Mouse (Mus musculus) liver, embryonic 13.5 days (tissue): ENCODE measurements around the gene Iqcf3. TPM values are rescaled to one million over a fixed set of nuclear protein-coding genes. Genes with fewer than 3 reads are reported as not detected.
A peak's percentile ranks its signal among the peaks of the same experiment; 100 is the strongest.
"Not testable (repeated sequence)": the region's sequence is repeated elsewhere in the genome, so short reads cannot be mapped to it uniquely, and the experiment has no call there.

Source experiments
- ATAC-seq: fragments of 200-750 bp; cut with Nextera tagmentation; 2 replicates; pipeline ENCODE4 v1.8.0; 2017; ENCODE audit warnings: low read depth, mild to moderate bottlenecking, moderate number of reproducible peaks, moderate library complexity
- DNase-seq: peaks from one replicate; pipeline ENCODE4 v3.0.0; 2022
- H3K27ac ChIP-seq: fragments of 300-500 bp; sonication (generic); 2 replicates; pipeline ENCODE4 v1.5.1; 2015; ENCODE audit warnings: moderate library complexity, mild to moderate bottlenecking, inconsistent platforms
- H3K27me3 ChIP-seq: fragments of 300-500 bp; sonication (generic); 2 replicates; pipeline ENCODE4 v1.6.1; 2015; ENCODE audit warnings: mild to moderate bottlenecking, inconsistent platforms
- H3K36me3 ChIP-seq: fragments of 300-500 bp; sonication (generic); 2 replicates; pipeline ENCODE4 v1.6.1; 2015; ENCODE audit warnings: mild to moderate bottlenecking, inconsistent platforms
- H3K4me1 ChIP-seq: fragments of 300-500 bp; sonication (generic); replicated peaks from 2 replicates; pipeline ENCODE4 v1.6.1; 2015; ENCODE audit warnings: inconsistent platforms
- H3K4me2 ChIP-seq: fragments of 300-500 bp; sonication (generic); 2 replicates; pipeline ENCODE4 v1.6.1; 2015; ENCODE audit warnings: inconsistent platforms, mild to moderate bottlenecking, moderate library complexity
- H3K4me3 ChIP-seq: fragments of 300-500 bp; sonication (generic); replicated peaks from 2 replicates; pipeline ENCODE4 v1.5.1; 2015; ENCODE audit warnings: mild to moderate bottlenecking, inconsistent platforms
- H3K9ac ChIP-seq: fragments of 300-500 bp; sonication (generic); 2 replicates; pipeline ENCODE4 v1.6.1; 2015; ENCODE audit warnings: mild to moderate bottlenecking, inconsistent platforms
- H3K9me3 ChIP-seq: fragments of 300-500 bp; sonication (generic); replicated peaks from 2 replicates; pipeline ENCODE4 v1.6.1; 2016; ENCODE audit warnings: inconsistent platforms
- WGBS: fragments of 180-500 bp; shearing (Covaris S2); methylation state at CpG from one replicate; pipeline ENCODE4 v1.1.7; 2015; ENCODE audit not compliant: insufficient replicate concordance; 5-methylcytosine and 5-hydroxymethylcytosine counted together
- polyA plus RNA-seq: library from polyadenylated mRNA; unstranded; fragments of >200 nt; fragmentation: Nextera tagmentation; extraction: Ambion mirVana; gene quantifications from 2 replicates; pipeline ENCODE4 v1.2.1, GENCODE M21; 2015

Gene Iqcf3
- not detected in 2 replicates for polyA plus RNA-seq

DNA sequence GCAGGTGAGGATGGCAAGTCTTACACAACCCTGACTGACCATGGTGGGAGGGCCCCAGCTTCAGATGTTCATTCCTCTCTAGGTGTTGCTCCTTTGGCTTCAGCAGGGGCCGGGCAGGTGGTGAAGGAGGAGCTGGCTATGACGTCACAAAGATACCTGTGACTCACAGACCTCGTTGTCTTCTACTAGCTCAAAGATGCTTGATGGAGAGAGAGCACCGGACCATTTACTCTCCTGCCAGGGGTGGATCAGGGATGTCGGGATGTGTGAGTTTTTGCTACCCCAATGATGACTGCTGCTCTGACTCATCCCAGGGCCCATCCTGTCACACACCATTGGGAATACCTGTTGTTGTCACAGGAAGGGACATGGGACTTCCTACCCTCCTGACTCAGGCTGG, at the start of gene Iqcf3:
Gene Iqcf3 (minus strand): TSS at position 101 of the 400 bp plus-strand sequence.
- H3K36me3 ChIP-seq = no peaks in the 10 kb centered on the region

DNA sequence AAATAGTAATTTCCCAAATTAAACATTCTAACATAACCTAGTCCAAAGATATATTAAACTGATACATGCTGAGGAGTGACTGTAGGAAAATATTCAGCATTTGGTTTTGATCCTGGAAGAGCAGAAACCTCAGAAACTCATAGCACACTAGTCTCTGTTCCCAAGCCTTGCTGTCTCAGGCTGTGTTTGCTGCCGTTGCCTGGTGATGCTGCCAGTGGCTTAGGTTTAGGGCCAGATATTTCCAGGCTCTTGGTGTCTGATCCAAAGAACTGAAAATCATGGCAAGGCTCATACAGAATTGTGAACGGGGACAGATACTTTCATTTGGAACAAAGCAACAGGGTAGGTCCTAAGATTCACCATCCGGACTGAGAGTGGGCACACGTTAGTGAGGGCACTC, 49.3 kb upstream of the Iqcf3 start:
- no peak overlapping the region for H3K4me2 ChIP-seq
- no peak overlapping the region for H3K9ac ChIP-seq
- H3K27me3 ChIP-seq = no peaks in the 10 kb centered on the region
- H3K36me3 ChIP-seq = no peaks in the 10 kb centered on the region
- no peak for DNase-seq
- no peak overlapping the region for H3K4me3 ChIP-seq
- H3K4me1 ChIP-seq = no peaks in the 10 kb centered on the region
- H3K27ac ChIP-seq = no peak overlapping the region
- WGBS = 65% methylated on average over 4 of the region's 4 CpGs
- no peaks in the 10 kb centered on the region for H3K9me3 ChIP-seq
- no peak for ATAC-seq

More for the DNA sequence above, at the start of gene Iqcf3:
- Histone ChIP-seq H3K4me2 (no peak within 1 kb of the TSS), H3K9me3 (no peaks in the 10 kb centered on the region), H3K9ac (no peak within 1 kb of the TSS), H3K4me1 (no peaks in the 10 kb centered on the region), H3K27me3 (no peaks in the 10 kb centered on the region), H3K27ac (no peak within 1 kb of the TSS), H3K4me3 (no peak within 1 kb of the TSS)
- WGBS = 75% methylated on average over 5 of the region's 5 CpGs
- ATAC-seq = no peak
- DNase-seq = no peak

DNA sequence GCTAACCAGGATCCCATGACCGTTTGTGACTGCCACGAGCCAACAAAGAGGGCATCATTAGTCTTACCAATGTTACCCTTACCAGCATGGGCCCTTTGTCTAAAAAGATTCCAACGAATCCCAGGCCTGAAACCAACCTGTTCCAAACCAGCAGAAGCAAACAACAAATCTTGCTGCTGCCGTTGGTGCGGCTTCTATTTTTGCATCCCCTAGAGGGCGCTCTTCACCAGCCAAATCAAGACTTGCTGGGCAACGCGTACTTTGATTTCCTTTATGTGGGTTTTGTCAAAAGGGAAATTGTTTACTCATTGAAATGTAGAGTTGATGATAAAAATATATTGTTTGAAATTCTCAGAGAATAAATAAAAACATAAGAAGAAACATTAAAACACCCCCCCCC, 39.1 kb upstream of the Iqcf3 start:
- Histone ChIP-seq H3K9ac (no peak overlapping the region), H3K36me3 (no peaks in the 10 kb centered on the region), H3K4me1 (no peaks in the 10 kb centered on the region), H3K4me3 (no peak overlapping the region), H3K9me3 (no peaks in the 10 kb centered on the region), H3K27me3 (no peaks in the 10 kb centered on the region), H3K27ac (no peak overlapping the region), H3K4me2 (no peak overlapping the region)
- 24% methylated on average over 8 of the region's 8 CpGs for WGBS
- DNase-seq = peak; percentile 16
- ATAC-seq = no peak

DNA sequence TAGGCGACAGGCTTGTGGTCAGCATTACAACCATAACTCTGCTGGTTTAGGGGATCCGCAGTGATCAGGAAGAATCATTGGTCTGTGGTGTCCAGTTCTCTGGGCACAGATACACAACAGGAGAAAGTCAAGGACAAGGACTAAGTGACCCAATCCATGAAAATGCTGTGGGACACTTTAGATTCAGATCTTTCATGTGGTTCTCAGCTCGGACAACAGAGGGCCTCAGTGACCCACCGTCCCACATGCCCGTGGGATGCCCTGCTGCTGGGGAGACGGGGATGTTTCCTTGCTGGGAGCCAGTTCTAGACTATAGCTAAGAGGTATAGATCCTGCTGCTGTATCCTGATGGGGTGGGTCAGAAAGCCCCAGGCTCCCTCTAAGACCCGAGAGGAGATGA, 37.0 kb upstream of the Iqcf3 start:
- no peak overlapping the region for H3K27ac ChIP-seq
- no peaks in the 10 kb centered on the region for H3K27me3 ChIP-seq
- no peaks in the 10 kb centered on the region for H3K9me3 ChIP-seq
- H3K4me2 ChIP-seq = no peak overlapping the region
- no peaks in the 10 kb centered on the region for H3K4me1 ChIP-seq
- H3K4me3 ChIP-seq = no peak overlapping the region
- H3K36me3 ChIP-seq = no peaks in the 10 kb centered on the region
- ATAC-seq (no peak), DNase-seq (no peak)
- WGBS = 30% methylated on average over 7 of the region's 7 CpGs
- no peak overlapping the region for H3K9ac ChIP-seq

DNA sequence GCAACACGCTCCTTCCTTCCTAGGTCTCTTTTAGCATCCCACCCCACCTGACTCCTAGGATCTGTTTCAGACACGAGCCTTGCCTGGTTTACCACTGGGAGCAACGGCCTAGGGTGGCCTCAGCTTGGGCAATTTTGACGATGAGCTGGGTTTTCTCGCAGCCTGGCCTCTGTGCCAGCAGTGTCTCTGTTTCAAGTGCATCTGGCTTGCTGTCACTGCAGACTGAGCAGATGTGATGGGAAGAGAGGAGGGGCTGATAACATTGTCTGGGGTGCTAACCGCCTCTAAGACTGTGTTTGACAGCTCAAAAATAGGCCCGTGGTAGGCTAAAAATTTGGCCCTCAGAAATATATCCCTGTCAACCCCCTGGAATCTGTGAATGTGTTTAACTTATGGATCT, 34.4 kb upstream of the Iqcf3 start:
- no peak for DNase-seq
- no peaks in the 10 kb centered on the region for H3K36me3 ChIP-seq
- no peaks in the 10 kb centered on the region for H3K9me3 ChIP-seq
- no peak overlapping the region for H3K4me3 ChIP-seq
- H3K4me1 ChIP-seq = no peaks in the 10 kb centered on the region
- ATAC-seq = no peak
- WGBS = 62% methylated on average over 7 of the region's 7 CpGs
- H3K27ac ChIP-seq = no peak overlapping the region
- H3K9ac ChIP-seq = no peak overlapping the region
- no peak overlapping the region for H3K4me2 ChIP-seq
- H3K27me3 ChIP-seq = no peaks in the 10 kb centered on the region

DNA sequence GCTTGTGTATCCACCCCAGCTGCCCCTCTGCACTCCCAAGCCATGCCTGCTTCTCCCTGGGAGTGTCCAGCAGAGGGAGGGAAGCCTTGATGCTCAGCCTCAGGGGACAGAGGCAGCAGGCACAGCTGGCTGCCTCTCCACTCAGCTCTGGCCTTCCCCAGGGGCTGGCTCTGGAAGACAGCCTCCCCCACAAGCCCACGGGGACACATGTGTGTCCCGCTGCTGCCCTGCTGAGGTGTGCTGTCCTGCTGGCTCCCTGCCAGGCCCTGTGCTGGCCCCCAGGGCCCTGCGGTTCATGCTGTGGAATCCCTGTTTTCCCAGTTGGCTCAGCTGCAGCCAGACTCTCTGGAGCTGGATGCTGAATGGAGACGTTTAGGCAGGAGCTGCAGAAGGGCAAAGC, 34.0 kb upstream of the Iqcf3 start:
- not testable (repeated sequence) for H3K27me3 ChIP-seq, ATAC-seq, H3K9ac ChIP-seq, H3K4me2 ChIP-seq, H3K36me3 ChIP-seq, H3K9me3 ChIP-seq, DNase-seq, H3K4me1 ChIP-seq, H3K27ac ChIP-seq, H3K4me3 ChIP-seq
- 39% methylated on average over 4 of the region's 4 CpGs for WGBS

DNA sequence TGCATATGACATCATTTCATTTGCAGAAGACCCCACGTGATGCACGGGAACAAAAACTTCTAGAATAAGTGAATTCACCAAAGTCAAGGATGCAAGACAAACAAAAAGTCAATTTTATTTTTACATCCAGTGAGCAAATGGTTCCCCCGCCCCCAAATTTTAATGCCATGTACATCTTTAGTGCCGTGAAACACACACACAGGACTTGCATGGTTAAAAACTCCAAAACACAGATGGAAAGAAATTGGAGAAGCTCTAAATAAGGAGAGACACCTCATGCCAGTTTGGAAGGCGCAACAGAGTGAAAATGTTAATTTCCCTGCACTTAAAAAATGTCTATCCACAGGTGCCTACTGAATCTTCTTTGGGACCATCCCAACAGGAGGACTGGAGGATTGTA, 30.7 kb upstream of the Iqcf3 start:
- DNase-seq = no peak

DNA sequence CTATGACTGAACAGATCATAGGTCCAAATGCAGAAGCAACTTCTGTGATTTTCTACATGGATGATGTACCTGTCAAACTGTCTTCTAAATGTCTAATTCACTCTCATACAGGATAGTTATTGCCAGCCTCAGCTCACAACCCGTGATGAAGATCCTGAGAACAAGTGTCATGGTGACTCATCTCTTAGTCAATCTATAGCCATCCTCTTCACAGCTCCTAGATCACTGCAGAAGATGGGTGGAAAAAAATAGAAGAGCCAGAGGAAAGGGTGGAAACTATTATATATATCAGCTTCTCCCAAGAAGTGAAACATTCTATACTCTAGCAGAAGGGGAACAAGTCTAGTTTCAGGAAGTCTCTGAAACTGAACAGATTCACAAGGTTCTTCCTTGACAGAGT, 21.1 kb upstream of the Iqcf3 start:
- Histone ChIP-seq H3K9ac (no peak overlapping the region), H3K4me3 (no peak overlapping the region), H3K4me1 (no peaks in the 10 kb centered on the region), H3K27ac (no peak overlapping the region), H3K27me3 (no peaks in the 10 kb centered on the region), H3K4me2 (no peak overlapping the region), H3K36me3 (no peaks in the 10 kb centered on the region), H3K9me3 (no peaks in the 10 kb centered on the region)
- WGBS = 40% methylated on average over 1 of the region's 1 CpGs
- DNase-seq (no peak), ATAC-seq (no peak)

More for the DNA sequence above, 30.7 kb upstream of the Iqcf3 start:
- Histone ChIP-seq H3K4me2 (no peak overlapping the region), H3K27ac (no peak overlapping the region), H3K4me3 (no peak overlapping the region), H3K36me3 (no peaks in the 10 kb centered on the region), H3K9me3 (no peaks in the 10 kb centered on the region), H3K4me1 (no peaks in the 10 kb centered on the region), H3K9ac (no peak overlapping the region), H3K27me3 (no peaks in the 10 kb centered on the region)
- no peak for ATAC-seq
- 70% methylated on average over 5 of the region's 5 CpGs for WGBS

DNA sequence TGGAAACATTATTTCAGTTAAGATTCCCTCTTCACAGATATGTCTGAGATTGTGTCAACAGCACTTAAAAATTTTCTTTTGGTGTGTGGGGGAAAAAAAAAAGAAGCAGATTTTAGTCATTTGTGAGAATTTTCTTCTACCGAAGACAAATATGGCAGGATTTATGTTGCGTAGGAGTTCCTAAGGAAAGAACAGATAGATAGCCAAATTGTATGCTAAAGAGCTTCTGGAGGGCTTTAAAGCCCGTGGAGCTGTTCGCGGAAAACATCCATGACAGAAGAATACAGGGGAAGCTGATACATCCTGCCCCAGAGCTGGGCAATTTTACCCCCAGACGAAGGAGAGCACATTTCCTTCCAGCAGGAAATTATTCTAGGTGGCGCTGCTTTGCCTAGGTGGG, 18.6 kb upstream of the Iqcf3 start:
- Histone ChIP-seq H3K4me1 (no peaks in the 10 kb centered on the region), H3K27ac (no peak overlapping the region), H3K4me3 (no peak overlapping the region), H3K9ac (no peak overlapping the region), H3K9me3 (no peaks in the 10 kb centered on the region), H3K27me3 (no peaks in the 10 kb centered on the region), H3K4me2 (no peak overlapping the region), H3K36me3 (no peaks in the 10 kb centered on the region)
- WGBS = 64% methylated on average over 7 of the region's 7 CpGs
- DNase-seq (no peak), ATAC-seq (no peak)

DNA sequence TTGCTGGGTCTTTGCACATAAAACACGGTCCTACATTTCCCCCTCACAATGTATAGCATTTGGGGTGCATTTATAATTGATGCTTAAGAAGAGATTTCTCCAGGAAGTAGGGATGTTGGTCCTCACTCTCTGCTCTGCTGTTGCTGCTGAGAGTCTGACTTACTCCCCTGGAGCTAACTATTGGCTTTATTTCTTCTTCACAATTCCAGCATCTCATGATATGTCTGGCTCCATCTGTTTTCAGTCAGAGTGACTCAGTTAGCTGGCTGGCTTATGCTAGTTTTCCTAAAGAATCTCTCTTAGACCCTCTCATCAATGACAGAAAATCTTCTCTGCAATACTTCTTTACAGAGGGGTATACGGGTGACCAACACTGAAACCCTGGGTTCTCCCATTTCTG, 14.7 kb upstream of the Iqcf3 start:
- WGBS = 66% methylated on average over 2 of the region's 2 CpGs
- DNase-seq = no peak
- H3K4me2 ChIP-seq = no peak overlapping the region

DNA sequence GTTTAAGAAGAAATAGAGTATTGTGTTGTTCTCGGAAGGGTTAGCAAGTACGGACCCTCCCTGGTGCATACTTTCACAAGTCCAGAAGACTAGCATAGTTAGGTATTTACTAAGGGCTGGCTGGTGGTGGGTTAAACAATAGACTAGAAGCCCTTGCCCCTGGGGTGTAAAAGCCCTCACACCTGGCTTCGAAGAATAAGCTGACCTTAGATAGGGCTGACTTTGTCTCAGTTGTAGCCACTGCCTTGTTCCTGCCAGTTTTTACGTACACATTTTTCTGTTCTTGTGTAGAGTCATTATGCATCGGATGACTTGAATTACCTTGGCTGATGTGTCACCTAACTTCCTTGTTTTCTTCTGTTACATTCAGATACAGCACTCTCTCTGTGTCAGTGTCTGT, 11.9 kb upstream of the Iqcf3 start:
- H3K27me3 ChIP-seq = no peaks in the 10 kb centered on the region

More for the DNA sequence above, 14.7 kb upstream of the Iqcf3 start:
- Histone ChIP-seq H3K9me3 (no peaks in the 10 kb centered on the region), H3K4me1 (no peaks in the 10 kb centered on the region), H3K9ac (no peak overlapping the region), H3K27ac (no peak overlapping the region), H3K36me3 (no peaks in the 10 kb centered on the region), H3K4me3 (no peak overlapping the region), H3K27me3 (no peaks in the 10 kb centered on the region)
- ATAC-seq = no peak

DNA sequence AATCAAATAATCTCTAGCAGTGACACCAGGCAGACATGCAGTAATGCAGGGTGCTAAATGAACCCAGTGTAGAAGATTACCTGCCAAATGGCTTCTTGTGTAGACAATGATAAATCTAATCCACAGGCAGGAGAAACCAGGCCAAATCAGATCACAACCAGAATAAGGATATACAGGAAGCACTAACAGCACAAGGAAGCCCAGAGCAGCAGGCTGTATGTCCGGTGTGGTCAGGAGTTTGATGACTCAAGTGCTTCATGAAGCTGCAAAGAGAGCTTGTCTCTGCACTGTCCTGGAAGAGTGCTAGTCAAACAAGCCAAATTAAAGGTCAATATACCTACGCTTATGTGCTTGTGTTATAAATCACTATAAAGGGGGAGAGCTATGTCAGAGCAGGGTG, 10.8 kb upstream of the Iqcf3 start:
- ATAC-seq (no peak), DNase-seq (no peak)
- Histone ChIP-seq H3K9ac (no peak overlapping the region), H3K4me1 (no peaks in the 10 kb centered on the region), H3K36me3 (no peaks in the 10 kb centered on the region), H3K27me3 (no peaks in the 10 kb centered on the region), H3K4me3 (no peak overlapping the region), H3K4me2 (no peak overlapping the region), H3K9me3 (no peaks in the 10 kb centered on the region), H3K27ac (no peak overlapping the region)
- WGBS = 48% methylated on average over 2 of the region's 2 CpGs

More for the DNA sequence above, 11.9 kb upstream of the Iqcf3 start:
- Histone ChIP-seq H3K4me2 (no peak overlapping the region), H3K9me3 (no peaks in the 10 kb centered on the region), H3K9ac (no peak overlapping the region), H3K4me1 (no peaks in the 10 kb centered on the region), H3K4me3 (no peak overlapping the region), H3K27ac (no peak overlapping the region), H3K36me3 (no peaks in the 10 kb centered on the region)
- WGBS = 69% methylated on average over 5 of the region's 5 CpGs
- ATAC-seq (no peak), DNase-seq (no peak)
